Mouse (Mus musculus) spleen, embryonic (tissue): ENCODE measurements around the gene Grm8.

Experiments used
- CTCF ChIA-PET: fragments of 350-600 bp; sonication (Branson Sonifier 250); formaldehyde crosslinking; loops from one replicate; lab custom pipeline; 2022; lab: Charles Lee

Gene Grm8

DNA sequence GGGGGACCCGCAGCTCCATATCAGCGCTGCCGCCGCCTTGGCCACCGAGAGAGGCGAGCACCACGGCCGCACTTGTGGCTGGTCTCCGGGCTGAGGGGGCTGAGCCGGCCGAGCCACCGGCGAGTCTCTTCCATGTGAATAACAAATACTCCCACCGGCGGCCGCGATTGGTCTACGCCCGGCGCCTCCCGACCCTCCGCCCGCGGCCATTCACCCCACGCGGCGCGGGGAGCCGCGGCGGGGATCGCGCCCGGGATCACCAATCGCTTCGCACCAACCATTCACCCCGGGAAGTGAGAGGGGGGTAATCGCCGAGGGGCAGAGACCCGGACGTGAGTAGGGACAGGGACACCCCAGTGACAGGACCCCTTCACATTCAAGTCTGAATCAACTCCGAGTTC, at the start of gene Grm8:
Grm8 (minus strand) TSS at position 178 of the 401 bp plus-strand sequence.
- CTCF ChIA-PET, result no interaction called here

DNA sequence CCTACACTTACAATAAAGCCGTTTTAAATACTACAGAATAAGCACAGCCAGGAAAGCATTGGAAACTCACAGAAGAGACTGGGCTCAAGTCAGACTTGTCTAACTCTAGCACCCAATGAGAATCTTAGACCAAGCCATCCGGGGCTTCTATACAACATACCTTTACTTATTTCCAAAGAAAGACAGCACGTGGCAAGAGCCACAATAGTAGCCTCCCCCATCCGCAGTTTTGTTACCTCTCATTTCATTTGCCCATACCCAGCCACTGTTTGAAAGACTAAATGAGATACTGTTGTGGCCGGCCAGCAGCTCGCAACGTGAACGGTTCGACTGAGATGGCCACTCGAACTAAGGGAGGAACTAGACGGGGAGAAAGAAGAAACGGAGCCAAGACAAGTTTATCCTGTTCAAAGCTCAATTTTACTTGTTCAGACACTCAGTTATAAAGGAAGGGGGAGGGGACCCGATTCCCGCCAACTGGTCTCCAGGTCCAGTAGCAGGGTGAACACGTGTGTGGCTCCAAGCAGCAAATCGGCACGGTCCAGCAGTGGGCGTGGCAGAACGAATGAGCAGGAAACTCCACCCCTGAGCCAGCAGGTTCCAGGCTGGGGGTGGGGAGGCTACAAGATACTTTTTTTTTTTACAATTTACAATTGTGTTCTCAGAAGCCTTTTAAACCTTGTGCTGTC, 35.0 kb upstream of the Grm8 start:
- CTCF ChIA-PET, result no interaction called here

DNA sequence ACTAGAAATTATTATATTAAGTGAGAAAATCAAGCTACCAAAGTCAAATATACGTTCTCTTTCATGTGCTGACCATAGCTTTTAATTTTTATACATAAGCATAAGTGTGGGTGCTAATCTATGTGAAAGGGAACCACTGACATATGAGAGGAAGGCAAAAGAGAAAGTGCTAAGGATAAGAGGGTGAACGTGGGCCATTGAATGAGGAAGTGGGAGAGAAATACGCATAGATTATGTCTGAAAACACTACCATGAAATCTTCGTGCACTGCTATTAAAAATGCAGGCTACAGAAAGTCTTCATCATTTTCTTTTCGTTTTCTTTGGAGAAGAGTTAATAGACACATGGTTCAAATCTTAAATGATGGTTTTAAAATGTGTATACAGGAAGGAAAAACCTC, 25.4 kb upstream of the Grm8 start:
- CTCF ChIA-PET, result no interaction called here

DNA sequence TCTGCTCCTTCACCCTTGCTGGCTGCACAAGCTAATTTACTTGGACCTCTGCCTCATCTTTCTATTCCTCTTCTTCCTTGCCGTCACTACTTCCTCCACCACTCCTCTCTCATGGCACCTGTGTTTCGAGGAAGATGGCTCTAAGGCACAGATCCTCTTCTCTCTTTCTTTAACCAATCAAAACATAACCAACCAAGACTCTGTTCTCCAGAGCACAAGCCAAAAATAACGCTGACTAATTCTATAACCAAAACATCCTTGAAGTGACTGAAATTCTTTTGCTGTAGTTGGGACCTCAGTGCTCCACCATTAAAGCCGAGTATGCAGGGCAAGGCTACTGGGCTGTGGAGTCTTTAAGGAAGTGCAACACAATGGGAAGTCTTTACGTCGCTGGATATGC, 11.5 kb upstream of the Grm8 start:
- CTCF ChIA-PET, result no interaction called here

DNA sequence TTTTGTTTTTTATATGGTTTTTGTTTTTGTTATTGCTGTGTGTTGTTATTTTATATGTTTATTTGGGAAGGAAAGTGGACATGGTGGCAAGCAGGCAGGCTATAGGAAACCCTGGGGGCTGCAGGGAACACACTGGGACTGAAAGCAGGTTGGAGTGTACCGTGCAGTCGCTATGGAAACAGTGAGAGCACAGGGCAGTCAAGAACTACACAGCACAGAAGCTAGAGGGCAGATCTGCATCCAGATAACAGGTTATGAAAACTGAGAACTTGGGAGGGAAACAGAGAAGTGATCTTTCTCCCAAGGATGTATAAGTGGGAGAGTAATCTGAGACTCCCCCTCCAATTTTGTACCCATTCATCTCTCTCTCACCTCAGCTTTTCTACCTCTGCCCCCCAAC, 7.4 kb upstream of the Grm8 start:
- CTCF ChIA-PET, result no interaction called here

DNA sequence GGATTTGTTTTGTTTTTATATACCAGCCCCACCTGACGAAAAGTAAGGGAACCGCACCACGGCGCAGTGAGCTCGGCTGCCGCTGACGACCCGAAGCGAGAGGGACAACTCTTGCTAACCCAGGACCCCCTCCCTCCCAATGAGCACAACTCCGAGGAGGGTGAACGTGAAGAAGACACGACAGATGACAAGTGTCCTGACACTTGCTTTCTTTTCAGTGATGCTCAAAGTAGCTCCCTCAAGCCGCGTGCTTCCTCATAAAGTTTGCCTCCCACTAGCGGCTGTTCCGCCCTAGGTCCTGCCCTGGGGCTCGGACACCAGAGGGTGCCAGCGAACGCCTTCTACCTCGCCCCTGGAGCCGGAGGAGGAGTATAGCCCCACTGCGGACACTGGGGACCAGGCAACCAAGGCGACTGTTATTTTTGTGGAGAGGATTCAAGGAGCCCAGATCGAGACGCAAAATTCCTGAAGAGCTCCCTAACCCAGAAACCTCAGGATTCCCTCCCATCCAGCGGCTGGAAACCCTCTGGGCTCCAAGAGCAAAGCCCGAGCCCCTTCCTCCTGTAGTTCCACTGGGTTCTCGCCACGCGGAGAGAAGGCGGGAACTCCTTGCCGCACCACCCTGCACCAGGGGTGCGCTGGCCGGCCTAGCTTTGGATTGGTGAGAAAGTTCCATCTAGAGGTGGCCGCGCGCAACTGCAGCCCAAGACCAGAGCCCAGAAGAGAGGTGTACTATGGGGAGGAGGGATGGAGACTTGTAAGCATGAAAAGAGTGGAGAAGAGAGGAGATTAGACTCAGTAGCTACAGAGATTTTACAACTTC, 644 bp upstream of the Grm8 start:
- CTCF ChIA-PET, result no interaction called here

DNA sequence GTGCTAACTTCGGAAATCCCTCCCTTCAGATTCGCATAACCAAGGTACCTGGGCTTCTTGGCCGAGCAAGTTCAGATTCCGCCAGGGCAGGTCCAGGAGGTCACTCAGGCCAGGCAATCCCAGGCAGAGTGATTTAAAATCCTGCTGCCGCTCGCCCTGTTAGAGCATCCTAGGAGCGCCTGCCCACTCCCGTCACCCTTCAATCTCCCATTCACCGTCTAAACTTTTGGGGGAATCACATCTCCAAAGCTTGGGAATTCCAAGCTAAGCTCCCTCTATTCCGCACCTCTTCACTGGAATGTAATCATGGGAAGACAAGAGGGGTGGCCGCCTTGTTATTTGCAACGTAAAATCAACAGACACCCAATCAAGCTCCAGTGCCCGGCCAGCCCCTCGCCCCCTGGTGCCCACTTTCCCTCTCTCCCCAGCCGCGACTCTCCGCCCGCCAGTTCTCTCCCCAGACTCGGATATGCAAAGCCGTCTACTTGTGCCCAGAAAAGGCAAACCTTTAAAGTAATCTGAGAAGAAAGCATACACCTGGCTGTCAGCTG, 652 bp downstream of the Grm8 start:
- CTCF ChIA-PET, result interaction anchor here (0.7 kb wide), 1 partner anchor 328 kb away, joined by 11 read pairs; no protein-coding TSS in a partner anchor

DNA sequence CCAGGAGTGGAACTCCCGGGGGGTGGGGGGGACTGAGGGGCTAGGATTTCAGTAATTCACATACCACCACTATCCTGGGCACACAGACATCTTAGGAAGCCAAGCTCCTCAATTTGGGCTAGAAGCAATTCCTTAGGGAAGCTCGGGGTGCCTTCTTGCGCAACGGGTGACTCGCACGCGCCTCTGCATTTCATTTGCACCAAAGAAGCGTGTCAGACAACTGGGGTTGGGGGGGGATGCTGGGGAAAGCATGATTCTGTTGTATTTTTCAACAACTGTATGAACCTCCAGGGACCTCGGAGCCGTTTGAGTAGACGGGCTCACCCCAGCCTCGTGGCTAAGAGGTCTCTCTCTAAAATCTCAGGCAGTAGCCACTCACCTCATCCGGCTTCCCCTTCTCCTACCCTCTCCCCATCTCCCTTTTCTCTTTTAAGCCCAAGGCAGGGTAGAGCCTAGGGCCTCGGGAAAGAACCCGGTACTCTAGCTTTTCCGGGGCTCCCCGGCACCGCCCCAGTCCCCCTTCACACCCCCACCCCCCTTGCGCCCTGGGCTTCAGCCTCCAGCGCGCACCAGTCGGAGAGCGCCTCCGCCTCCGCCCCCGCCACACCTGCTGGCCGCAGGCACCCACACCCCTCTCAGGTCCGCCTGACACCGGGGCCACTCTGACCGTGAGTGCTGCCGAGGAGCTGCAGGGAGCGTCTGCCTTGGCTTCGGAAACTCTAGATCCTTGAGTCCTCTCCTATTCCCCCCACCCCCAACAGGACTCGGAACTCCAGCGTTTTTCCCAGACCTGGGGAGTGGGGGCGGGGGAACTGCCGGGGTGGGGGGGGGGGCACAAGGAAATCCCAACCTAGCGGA, 1.5 kb downstream of the Grm8 start:
- CTCF ChIA-PET, result interaction anchor here (0.7 kb wide), 1 partner anchor 329 kb away, joined by 11 read pairs; no protein-coding TSS in a partner anchor

DNA sequence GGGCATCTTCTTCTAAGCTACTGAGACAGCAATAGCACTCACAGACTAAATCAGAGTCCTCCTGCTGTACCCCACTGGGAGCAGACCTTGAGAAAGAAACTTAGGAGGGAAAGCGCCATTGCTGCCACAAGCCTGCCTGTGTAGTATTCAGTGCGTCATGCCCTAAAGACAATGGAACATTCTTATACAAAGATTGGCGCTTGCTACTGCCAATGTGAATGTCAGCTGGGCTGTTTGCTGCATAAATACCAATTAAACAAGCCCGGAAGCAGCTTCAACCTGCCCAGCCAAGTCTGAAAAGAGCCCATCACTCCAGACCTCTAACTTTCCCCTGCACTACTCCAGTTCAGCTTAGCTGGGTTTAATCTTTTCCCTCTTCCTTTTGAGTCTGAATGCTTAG, 2.9 kb downstream of the Grm8 start:
- CTCF ChIA-PET, result no interaction called here

DNA sequence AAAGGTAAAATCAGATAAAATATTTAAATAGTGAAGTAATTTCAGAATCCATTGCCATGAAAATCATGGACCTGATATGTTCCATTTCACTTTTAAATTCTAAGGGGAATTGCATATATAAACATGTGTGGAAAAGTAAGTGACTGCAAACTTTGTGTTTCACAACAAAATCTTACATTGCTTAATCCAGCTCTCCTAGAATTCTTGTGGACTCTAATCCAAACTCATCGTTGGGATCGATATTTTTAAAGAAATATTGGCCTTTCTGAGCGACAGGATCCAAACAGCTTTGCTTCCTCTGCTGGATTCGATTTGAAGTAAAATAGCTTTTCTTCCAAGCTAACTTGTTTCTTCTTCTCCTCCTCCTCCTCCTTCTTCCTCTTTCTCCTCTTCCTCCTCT, 6.1 kb downstream of the Grm8 start:
- CTCF ChIA-PET, result no interaction called here

DNA sequence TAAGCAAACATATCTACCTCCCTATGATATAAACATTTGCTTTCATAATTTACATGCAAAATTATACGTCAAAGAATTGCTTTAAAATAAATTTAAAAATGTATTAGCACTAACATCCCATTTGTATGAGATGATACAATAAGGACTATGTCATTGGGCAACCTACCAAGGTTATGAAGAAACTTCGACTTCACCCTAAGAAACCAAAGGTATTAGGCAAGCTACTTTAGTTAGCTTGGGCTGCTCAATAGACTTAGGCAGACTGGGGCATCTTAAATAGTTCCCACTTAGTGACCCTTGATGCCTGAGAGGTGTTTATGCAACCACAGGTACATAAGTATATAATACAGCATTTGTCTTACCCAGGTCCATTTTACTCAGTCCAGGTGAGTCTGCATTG, 19.5 kb downstream of the Grm8 start:
- CTCF ChIA-PET, result no interaction called here

DNA sequence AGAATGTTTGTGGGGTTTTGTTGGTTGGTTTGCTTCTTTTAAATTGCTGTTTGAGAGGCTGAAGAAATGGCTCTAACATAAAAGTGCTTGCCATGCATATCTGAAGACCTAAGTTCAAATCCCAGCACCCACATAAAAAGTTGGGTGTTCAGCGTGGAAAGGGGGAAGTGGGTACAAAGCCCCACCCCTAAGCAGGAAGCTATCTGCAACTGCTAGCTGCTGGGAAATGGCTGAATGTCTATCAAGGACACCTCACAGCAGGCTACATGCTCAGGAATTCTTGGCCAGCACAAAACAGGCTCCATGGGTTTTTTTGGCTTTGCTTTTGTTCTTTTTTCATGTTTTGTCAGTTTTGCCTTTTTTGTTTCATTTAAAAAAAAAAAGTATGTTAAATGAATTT, 20.1 kb downstream of the Grm8 start:
- CTCF ChIA-PET, result no interaction called here

DNA sequence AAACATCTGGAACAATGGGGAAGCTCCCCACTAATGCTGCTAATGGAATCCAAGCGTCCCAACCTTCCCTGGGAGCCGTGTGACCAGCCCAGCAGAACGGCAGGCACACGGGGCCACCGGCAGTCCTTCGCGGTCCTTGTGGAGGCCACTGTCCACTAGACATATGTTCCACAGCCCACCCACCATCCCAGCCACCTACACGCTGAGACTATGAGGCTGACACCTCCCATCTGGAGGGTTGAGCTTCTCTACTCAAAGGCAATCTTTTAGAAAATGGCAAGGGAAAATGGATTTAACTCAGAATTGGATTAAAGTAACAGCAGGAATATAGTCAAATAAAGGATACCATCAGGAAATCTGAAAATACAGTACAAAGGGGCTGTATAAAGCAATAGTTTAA, 23.4 kb downstream of the Grm8 start:
- CTCF ChIA-PET, result no interaction called here

DNA sequence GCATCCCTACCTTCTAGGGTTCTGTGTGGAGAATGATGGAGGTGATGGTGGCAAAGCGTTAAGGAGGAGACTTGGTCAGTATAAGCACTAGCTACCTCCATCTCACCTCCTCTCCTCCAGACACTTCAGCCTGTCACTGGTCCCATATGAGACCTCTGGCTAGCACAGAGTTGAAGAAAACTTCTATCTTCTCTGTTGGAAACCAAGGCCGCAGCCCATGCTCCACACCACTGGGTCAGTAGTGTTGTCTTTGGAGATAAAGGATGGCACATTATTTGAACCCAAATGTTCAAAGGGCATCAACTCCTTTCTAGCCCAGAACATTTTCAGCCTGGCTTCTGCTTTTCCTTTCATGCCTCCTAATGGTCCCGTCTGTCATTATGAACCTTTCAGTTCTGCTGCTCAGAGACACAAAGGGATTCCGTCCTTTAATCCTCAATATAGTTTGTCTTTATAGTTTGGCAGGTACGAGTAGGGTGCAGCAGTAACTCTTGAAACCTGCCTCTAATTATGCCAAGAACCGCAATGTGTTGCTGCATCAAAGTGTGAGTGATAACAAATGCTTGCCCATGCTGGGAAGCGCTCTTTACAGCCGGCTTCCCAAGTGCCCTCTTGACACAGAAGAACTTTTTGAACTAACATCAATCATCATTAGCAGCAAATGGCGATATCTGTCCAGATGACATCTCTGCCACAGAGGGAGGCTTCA, 32.2 kb downstream of the Grm8 start:
- CTCF ChIA-PET, result no interaction called here

DNA sequence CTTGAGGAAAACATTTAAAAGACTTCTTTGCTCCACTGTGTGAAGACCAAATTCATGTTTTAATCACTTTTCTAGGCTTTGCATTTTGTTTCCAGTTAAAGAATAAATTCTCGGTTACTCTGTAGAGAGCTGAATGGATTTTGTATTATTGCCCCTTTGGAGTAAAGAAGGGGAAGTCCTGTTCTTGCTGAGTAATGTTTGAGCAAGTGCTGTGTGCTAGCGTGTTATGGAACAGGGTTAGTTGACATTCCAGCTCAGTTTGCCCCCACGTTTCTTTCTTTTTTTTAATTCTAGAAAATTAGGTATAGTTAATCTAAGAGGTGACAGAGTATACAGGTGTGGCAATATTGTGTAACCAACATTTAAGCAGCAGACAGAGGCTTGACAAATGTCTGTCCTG, 35.0 kb downstream of the Grm8 start:
- CTCF ChIA-PET, result no interaction called here

DNA sequence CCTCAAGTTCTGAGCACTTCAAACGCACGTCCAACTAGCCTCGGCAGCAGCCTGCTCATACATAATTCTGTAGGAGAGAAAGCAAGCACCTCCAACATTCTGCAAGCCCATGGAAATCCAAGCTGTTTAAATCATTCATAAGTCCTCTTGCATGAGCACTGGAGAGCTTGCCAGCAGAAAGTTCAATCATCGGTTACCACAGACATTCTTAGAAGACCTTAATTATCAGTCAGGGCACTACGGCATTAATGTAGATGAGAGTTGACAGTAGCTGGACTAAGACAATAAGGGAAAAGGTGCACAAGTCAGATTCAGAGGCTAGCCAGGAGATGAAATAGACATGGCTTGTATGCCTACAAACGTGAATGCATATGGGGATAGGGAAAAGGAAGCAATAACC, 42.5 kb downstream of the Grm8 start:
- CTCF ChIA-PET, result no interaction called here

DNA sequence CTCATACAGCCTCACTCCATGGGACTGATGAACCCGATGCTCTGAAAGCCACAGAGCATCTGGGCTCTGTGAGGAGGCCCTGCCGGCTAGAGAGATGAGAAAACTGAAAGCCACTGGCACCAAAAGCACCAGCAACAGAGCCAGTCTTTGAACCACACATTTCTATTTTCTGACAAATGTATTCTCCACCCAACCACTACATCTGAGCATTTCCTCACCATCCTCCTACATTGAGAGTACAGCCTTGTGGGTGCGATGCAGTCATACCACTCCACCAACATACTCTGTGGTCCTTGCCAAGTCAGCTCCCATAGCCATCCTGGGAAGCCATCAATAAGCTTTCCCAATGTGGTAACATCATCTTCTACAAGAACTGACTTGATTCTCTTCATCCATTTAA, 43.1 kb downstream of the Grm8 start:
- CTCF ChIA-PET, result no interaction called here

DNA sequence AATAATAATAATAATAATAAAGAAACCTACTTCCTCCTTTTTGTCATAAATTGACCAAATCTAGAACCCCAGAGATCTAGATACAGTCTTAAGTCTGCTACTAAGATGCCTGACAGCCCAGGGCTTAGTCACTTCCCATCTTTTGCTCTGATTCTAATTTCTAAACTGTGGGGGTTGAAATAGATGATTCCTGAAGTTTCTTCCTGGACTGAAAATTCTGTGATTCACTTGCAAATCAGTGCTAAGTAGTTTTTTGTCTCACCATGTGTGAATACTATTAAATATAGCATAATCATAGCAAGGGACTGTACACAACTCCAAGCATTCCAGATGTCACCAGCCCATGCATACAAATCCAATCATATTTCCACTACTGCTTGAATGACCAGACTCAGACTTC, 44.0 kb downstream of the Grm8 start:
- CTCF ChIA-PET, result no interaction called here

DNA sequence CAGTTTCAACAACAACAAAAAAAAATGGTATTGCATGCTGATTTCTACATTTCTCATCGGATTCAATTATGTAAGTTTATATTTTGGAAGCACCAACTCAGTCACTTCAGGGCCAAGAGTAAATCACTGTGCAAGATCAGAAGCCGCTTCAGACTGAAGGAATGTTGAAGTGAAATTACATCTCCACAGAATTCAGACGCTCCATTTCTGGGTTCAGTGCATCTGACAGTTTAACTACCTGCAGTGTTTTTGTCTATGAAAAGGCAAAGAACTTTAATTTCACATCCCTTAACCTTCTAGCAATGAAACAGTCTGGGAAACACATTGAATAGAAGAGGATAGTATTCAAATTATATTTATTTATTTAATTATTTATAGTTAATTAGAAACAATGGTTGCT, 59.4 kb downstream of the Grm8 start:
- CTCF ChIA-PET, result no interaction called here

DNA sequence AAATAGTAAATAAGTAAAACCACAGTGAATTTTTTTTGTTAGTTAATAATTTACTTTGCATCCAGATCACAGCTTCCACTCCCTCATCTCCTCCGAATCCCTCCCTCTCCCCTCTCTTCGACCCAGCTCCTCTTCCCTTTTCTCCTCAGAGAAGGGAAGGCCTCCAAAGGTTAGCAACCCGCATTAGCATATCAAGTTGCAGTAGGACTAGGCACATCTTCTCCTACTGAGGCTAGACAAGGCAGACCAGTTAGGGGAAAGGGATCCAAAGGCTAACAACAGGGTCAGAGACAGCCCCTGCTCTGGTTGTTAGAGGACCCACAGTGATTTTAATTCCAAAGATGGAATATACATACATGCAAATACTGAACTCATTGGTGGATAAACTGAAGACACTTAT, 60.5 kb downstream of the Grm8 start:
- CTCF ChIA-PET, result no interaction called here

DNA sequence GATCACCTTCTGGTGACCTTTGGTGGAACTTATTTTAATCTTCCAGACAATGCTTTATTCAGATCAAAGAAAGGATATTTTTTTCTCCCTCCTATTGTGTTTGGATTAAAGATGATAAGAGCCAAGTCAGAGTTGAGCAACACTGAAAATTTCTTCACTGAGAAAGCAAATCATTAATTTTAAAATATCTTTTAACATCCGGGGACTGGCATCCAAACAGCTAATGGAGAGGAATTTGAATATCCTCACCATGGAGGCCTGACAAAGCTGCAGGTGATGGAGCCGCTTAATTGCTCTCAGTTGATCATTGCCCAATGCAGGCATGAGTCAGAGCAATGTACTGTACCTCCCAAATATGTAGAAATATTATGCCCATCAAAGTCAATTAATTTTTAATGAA, 83.0 kb downstream of the Grm8 start:
- CTCF ChIA-PET, result no interaction called here
